Mouse (Mus musculus) right cerebral cortex, adult 18-20 months (tissue): ENCODE data around the gene Prune1.

Source experiments
- DNase-seq: peaks from one replicate; pipeline ENCODE4 v3.0.0; 2022; ENCODE audit warnings: mixed read lengths

The Prune1 gene

GRCm38 (mm10) chr3:95276428-95276934 lies 5.4 kb downstream of the Prune1 start:
- no peak for DNase-seq

GRCm38 (mm10) chr3:95275161-95275560 lies 6.7 kb downstream of the Prune1 start:
- DNase-seq, result no peak

- no peak for DNase-seq
Measured at GRCm38 (mm10) chr3:95274453-95274852, 7.4 kb downstream of the Prune1 start.

GRCm38 (mm10) chr3:95273471-95273870 lies 8.4 kb downstream of the Prune1 start:
- DNase-seq, result no peak

- DNase-seq, result no peak
Measured at GRCm38 (mm10) chr3:95270766-95271364, 11.0 kb downstream of the Prune1 start.

- DNase-seq, result peak; percentile 23
Measured at GRCm38 (mm10) chr3:95269789-95270188, 12.1 kb downstream of the Prune1 start.

- DNase-seq, result no peak
Measured at GRCm38 (mm10) chr3:95267855-95268254, 14.0 kb downstream of the Prune1 start.

GRCm38 (mm10) chr3:95266052-95266451 lies 15.8 kb downstream of the Prune1 start:
- no peak for DNase-seq

GRCm38 (mm10) chr3:95264724-95265123 lies 17.2 kb downstream of the Prune1 start:
- DNase-seq, result no peak

- peak; percentile 35 for DNase-seq
Measured at GRCm38 (mm10) chr3:95263089-95263739, 18.7 kb downstream of the Prune1 start.

- no peak for DNase-seq
Measured at GRCm38 (mm10) chr3:95261975-95262374, 19.9 kb downstream of the Prune1 start.

GRCm38 (mm10) chr3:95256931-95257330 lies 24.9 kb downstream of the Prune1 start:
- no peak for DNase-seq

- DNase-seq, result no peak
Measured at GRCm38 (mm10) chr3:95250783-95251424, 31.0 kb downstream of the Prune1 start, which contains the start of gene Bnipl. Bnipl (minus strand) TSS chr3:95251193.

GRCm38 (mm10) chr3:95250361-95250760 lies 31.5 kb downstream of the Prune1 start:
- no peak for DNase-seq

GRCm38 (mm10) chr3:95247660-95248336 lies 34.1 kb downstream of the Prune1 start:
- DNase-seq, result no peak

GRCm38 (mm10) chr3:95246465-95247231 lies 35.2 kb downstream of the Prune1 start:
- peak; percentile 71 for DNase-seq

GRCm38 (mm10) chr3:95243086-95243485 lies 38.8 kb downstream of the Prune1 start:
- DNase-seq, result no peak

GRCm38 (mm10) chr3:95241498-95241897 lies 40.4 kb downstream of the Prune1 start, which contains the start of gene Gm128:
Gm128 (minus strand) TSS chr3:95241598.
- DNase-seq, result no peak

- no peak for DNase-seq
Measured at GRCm38 (mm10) chr3:95240900-95241299, 41.0 kb downstream of the Prune1 start.

GRCm38 (mm10) chr3:95239971-95240370 lies 41.9 kb downstream of the Prune1 start:
- no peak for DNase-seq

- DNase-seq, result no peak
Measured at GRCm38 (mm10) chr3:95239022-95239421, 42.9 kb downstream of the Prune1 start.

- no peak for DNase-seq
Measured at GRCm38 (mm10) chr3:95237541-95238099, 44.3 kb downstream of the Prune1 start.
